Mouse (Mus musculus): ENCODE measurements around the gene Actr5. TPM values are rescaled to one million over a fixed set of nuclear protein-coding genes. Genes with fewer than 3 reads are reported as not detected.

The Actr5 gene
- polyA plus RNA-seq, 1 experiment from 2014 or later = 13.3 TPM

DNA sequence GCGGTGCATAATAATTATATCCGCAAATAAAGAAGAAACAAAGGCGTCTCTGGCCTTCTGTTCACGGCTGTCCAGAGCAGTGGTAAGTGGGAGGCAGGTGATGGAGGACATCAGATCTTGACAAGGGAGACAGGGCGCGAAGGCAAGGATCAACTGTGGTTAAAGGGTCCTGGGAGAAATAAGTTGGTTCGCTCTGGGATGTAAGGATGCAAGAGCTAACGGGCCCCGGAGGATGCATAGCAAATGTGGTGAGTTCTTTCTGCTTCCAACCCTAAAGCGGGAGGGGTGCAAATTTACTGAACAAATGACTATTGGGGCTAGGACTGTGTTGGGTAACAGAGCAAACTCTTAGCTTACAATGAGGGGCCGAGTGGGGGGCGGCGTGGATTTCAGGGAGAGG lies 9.0 kb upstream of the Actr5 start:
- H3K4me2 ChIP-seq = no peak overlapping the region
- peaks cover 100% of the 10 kb centered on the region for H3K27me3 ChIP-seq (replicated peaks)
- H3K9me3 ChIP-seq (replicated peaks) = no peaks in the 10 kb centered on the region
- H3K36me3 ChIP-seq = no peaks in the 10 kb centered on the region
- no peak overlapping the region for H3K27ac ChIP-seq
- H3K4me1 ChIP-seq = peaks cover 18% of the 10 kb centered on the region
- H3K4me3 ChIP-seq = no peak overlapping the region
- ATAC-seq = no peak
- no peak overlapping the region for H3K9ac ChIP-seq
- WGBS (ENCODE audit: insufficient replicate concordance) = 8% methylated on average over 13 of the region's 13 CpGs

DNA sequence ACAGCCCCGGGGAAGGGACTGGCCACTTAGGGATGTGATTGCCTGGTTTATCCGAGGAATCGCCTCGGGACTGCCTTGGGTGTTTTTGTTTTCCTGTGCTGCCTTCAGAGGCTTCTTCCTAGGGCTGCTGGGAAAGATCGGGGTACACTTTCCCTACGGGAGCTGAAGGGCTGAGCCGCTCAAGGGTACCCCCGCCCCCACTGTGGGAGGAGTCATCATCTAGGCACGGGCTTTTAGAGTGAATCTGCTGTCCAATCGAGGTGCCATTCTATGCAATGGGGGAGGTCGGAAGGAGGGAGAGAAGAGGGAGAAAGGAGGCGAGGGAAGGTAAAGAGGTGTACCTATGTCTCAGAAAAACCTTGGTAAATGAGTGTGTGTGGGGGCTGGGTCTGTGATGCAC lies 8.4 kb upstream of the Actr5 start:
- H3K9ac ChIP-seq = no peak overlapping the region
- H3K4me3 ChIP-seq = no peak overlapping the region
- WGBS (ENCODE audit: insufficient replicate concordance) = 3% methylated on average over 12 of the region's 12 CpGs
- no peaks in the 10 kb centered on the region for H3K9me3 ChIP-seq (replicated peaks)
- H3K27me3 ChIP-seq (replicated peaks) = peaks cover 100% of the 10 kb centered on the region
- no peaks in the 10 kb centered on the region for H3K36me3 ChIP-seq
- no peak overlapping the region for H3K4me2 ChIP-seq
- no peak for ATAC-seq
- no peak overlapping the region for H3K27ac ChIP-seq
- peaks cover 12% of the 10 kb centered on the region; the same call in 1 of the 2 replicates for H3K4me1 ChIP-seq

DNA sequence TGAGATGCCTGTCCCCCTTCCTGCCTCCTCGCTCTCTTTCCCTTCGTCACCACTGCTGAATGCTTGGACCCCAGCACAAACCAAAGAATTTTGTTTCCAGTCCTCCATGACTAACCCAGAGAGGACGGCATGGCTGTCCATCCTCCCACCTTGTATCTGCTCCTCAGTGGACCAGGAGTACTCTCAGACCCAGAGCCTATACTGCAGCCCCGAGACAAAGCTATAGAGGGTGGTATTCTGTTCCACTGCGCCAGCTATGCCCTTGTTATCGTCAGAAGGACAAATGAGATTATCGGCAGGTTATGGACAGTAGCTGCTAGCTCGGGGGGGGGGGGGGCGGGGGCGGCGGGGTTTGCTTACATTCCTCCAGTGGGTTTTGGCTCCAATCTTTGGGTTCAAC lies 7.9 kb upstream of the Actr5 start:
- H3K4me1 ChIP-seq = peaks cover 12% of the 10 kb centered on the region; the same call in 1 of the 2 replicates
- H3K27me3 ChIP-seq (replicated peaks) = peaks cover 100% of the 10 kb centered on the region
- no peak overlapping the region for H3K9ac ChIP-seq
- no peaks in the 10 kb centered on the region for H3K36me3 ChIP-seq
- no peaks in the 10 kb centered on the region for H3K9me3 ChIP-seq (replicated peaks)
- no peak overlapping the region for H3K4me2 ChIP-seq
- H3K4me3 ChIP-seq = no peak overlapping the region
- WGBS (ENCODE audit: insufficient replicate concordance) = 8% methylated on average over 11 of the region's 11 CpGs
- H3K27ac ChIP-seq = no peak overlapping the region
- ATAC-seq = no peak

DNA sequence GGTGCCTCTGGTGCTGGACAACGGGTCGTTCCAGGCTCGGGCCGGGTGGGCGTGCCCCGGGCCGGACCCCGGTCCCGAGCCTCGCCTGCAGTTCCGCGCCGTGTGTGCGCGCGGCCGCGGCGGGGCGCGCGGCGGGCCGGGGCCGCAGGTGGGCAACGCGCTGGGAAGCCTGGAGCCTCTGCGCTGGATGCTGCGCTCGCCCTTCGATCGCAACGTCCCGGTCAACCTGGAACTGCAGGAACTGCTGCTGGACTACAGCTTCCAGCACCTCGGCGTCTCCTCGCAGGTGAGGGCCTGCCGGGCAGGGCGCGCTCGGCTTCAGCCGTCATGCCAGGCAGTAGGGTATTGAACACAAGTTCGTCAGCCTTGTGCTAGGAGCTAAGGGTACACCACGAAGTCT lies 543 bp downstream of the Actr5 start:
- Histone ChIP-seq H3K4me1 (peaks cover 35% of the 10 kb centered on the region), H3K9me3 (replicated peaks) (no peaks in the 10 kb centered on the region), H3K4me2 (peak overlapping the region; percentile 77), H3K36me3 (peaks cover 38% of the 10 kb centered on the region), H3K27me3 (replicated peaks) (peaks cover 20% of the 10 kb centered on the region), H3K9ac (peak overlapping the region; percentile 85), H3K27ac (peak overlapping the region; percentile 79), H3K4me3 (peak overlapping the region; percentile 96)
- peak; percentile 65 for ATAC-seq
- WGBS (ENCODE audit: insufficient replicate concordance) = under 1% methylated on average over 44 of the region's 44 CpGs

DNA sequence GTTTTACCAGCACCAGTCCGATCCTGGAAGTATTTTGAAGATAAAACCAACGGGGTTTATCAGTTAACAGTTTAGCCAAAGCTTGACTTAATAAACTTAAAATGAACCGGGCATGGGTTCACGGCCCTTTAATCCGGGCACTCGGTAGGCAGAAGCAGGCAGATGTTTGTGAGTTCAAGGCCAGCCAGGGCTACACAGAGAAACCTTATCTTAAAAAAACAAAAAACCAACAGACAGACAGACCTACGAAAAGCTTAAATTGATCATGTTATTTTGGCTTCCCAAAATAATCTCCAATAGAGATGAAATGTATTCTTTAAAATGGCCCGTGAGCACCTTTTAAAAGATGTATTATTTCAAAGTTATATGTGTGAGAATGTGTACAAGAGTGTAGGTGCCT lies 1.0 kb downstream of the Actr5 start:
- peak overlapping the region; percentile 77 for H3K4me2 ChIP-seq
- 18% methylated on average over 8 of the region's 8 CpGs for whole genome bisulfite sequencing (ENCODE audit: insufficient replicate concordance)

DNA sequence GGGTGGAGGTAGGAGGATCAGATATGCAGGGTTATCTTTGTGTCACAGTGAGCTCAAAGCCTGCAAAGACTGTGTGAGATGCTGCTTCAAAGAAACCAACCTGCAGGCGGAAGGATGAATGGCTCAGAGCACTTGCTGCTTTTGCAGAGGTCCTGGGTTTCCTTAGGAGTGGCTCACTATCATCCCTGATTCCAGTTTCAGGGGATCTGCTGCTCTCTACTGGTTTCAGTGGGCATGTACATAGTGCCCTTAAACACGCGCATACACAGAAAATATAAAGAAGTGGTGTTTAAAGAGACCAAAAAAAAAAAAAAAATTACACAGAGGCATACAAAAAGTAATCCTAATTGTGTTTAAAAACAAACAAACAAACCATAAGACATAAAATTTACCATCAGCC lies 4.2 kb downstream of the Actr5 start:
- H3K27me3 ChIP-seq (replicated peaks) = no peaks in the 10 kb centered on the region
- no peak overlapping the region for H3K4me3 ChIP-seq
- H3K9ac ChIP-seq = no peak overlapping the region
- H3K27ac ChIP-seq = no peak overlapping the region
- no peak overlapping the region for H3K4me2 ChIP-seq
- peaks cover 35% of the 10 kb centered on the region for H3K4me1 ChIP-seq
- H3K36me3 ChIP-seq = peaks cover 74% of the 10 kb centered on the region
- 82% methylated on average over 3 of the region's 3 CpGs for WGBS (ENCODE audit: insufficient replicate concordance)
- H3K9me3 ChIP-seq (replicated peaks) = no peaks in the 10 kb centered on the region
- ATAC-seq = no peak

More for the DNA sequence above, 1.0 kb downstream of the Actr5 start:
- Histone ChIP-seq H3K27ac (no peak overlapping the region), H3K4me3 (peak overlapping the region; percentile 96), H3K36me3 (peaks cover 43% of the 10 kb centered on the region), H3K9ac (peak overlapping the region; percentile 85), H3K27me3 (replicated peaks) (peaks cover 15% of the 10 kb centered on the region), H3K9me3 (replicated peaks) (no peaks in the 10 kb centered on the region), H3K4me1 (peaks cover 35% of the 10 kb centered on the region)
- no peak for ATAC-seq

DNA sequence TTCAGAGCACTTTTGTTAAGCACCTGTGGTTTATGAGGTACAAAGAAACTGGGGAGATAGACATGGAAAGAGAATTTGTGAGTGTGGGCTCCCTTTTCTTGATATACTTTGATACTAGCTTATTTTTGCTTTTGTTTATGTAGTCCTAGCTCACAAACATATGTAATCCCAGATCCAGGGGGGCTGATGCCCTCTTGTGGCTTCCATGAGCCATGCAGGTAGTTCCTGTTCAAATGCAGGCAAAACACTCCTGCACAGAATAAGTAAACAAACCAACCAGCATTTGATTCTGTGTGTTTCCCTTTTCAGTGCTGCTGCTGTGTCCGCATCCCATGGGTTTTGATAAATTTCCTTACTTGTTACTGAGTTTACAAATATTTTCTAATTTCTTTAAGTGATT lies 4.7 kb downstream of the Actr5 start:
- Histone ChIP-seq H3K9me3 (replicated peaks) (no peaks in the 10 kb centered on the region), H3K27me3 (replicated peaks) (no peaks in the 10 kb centered on the region), H3K4me2 (no peak overlapping the region), H3K4me1 (peaks cover 30% of the 10 kb centered on the region), H3K36me3 (peaks cover 77% of the 10 kb centered on the region), H3K9ac (no peak overlapping the region), H3K27ac (no peak overlapping the region), H3K4me3 (no peak overlapping the region)
- WGBS (ENCODE audit: insufficient replicate concordance) = 71% methylated on average over 1 of the region's 1 CpGs
- ATAC-seq = no peak

DNA sequence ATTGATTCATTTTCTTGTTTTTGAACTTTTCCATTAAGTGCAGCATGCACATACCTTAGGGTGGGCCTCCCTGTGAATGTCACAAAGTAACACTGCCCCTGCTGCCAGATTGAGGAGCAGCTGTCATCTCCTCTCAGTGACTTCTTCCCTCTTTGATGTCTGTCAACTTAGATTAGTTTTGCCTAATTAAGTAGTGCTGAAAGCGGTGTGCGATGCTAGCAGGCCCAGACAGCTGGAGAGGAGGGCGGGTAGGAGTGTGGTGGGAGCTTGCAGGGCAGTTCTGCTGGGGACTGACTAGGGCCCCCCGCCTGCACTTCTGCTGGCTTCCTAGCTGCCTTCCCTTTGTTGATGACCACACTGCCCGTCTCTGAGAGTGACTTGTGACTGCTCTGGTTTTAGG lies 7.2 kb downstream of the Actr5 start:
- no peak for ATAC-seq
- no peak overlapping the region for H3K9ac ChIP-seq
- no peak overlapping the region for H3K4me3 ChIP-seq
- H3K9me3 ChIP-seq (replicated peaks) = no peaks in the 10 kb centered on the region
- WGBS (ENCODE audit: insufficient replicate concordance) = 86% methylated on average over 5 of the region's 5 CpGs
- peaks cover 12% of the 10 kb centered on the region for H3K4me1 ChIP-seq
- H3K4me2 ChIP-seq = no peak overlapping the region
- H3K36me3 ChIP-seq = peaks cover 95% of the 10 kb centered on the region
- H3K27me3 ChIP-seq (replicated peaks) = no peaks in the 10 kb centered on the region
- H3K27ac ChIP-seq = no peak overlapping the region

DNA sequence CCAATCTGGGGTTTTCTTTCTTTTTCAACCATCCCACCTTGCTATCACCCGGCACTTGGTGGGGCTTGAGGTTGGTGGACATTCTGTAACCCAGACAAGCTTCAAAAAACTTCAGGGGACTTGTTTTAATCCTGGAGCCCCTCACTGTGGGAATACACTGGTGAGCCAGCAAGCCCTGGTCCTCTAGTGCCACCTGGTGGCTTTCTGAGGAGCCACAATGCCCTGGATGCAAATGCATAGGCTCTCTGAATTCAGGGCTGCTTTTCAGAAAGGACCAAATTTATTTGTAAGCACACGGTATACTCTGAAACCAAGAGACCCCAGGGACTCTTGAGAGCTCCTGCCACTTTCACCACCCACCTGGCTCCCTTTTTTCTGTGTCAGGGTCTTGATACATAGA lies 17.2 kb downstream of the Actr5 start:
- Histone ChIP-seq H3K27me3 (replicated peaks) (no peaks in the 10 kb centered on the region), H3K36me3 (peaks cover 44% of the 10 kb centered on the region), H3K27ac (no peak overlapping the region), H3K4me2 (no peak overlapping the region), H3K9me3 (replicated peaks) (0 out of 2 replicates have a peak, but pooled peaks cover 5% of the 10 kb centered on the region), H3K4me1 (no peaks in the 10 kb centered on the region), H3K9ac (no peak overlapping the region), H3K4me3 (no peak overlapping the region)
- WGBS (ENCODE audit: insufficient replicate concordance) = 14% methylated on average over 2 of the region's 2 CpGs
- no peak for ATAC-seq

DNA sequence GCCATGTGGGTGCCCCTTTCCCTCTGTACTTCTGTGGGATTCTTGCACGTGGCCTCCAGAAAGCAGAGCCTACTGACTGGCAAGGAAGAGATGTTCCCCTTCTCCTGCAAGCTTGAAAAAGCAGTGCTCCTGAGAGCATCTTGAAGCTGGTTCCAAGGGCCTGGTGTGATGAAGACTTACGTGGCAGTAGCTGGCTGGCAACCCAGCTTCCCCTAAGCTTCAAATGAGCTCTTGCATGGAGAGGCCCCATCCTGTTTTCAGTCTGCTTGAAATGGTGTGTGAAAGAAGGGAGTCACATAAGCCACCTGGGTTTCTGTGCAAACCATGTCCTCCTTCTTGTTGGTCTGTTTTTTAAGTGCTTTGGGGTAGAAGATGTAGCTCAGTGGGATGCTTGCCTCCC lies 17.9 kb downstream of the Actr5 start:
- ATAC-seq = no peak
- no peak overlapping the region for H3K27ac ChIP-seq
- H3K9ac ChIP-seq = no peak overlapping the region
- peaks cover 37% of the 10 kb centered on the region for H3K36me3 ChIP-seq
- 87% methylated on average over 2 of the region's 2 CpGs for WGBS (ENCODE audit: insufficient replicate concordance)
- H3K9me3 ChIP-seq (replicated peaks) = 0 out of 2 replicates have a peak, but pooled peaks cover 5% of the 10 kb centered on the region
- no peak overlapping the region for H3K4me3 ChIP-seq
- no peak overlapping the region for H3K4me2 ChIP-seq
- H3K27me3 ChIP-seq (replicated peaks) = no peaks in the 10 kb centered on the region
- no peaks in the 10 kb centered on the region for H3K4me1 ChIP-seq

DNA sequence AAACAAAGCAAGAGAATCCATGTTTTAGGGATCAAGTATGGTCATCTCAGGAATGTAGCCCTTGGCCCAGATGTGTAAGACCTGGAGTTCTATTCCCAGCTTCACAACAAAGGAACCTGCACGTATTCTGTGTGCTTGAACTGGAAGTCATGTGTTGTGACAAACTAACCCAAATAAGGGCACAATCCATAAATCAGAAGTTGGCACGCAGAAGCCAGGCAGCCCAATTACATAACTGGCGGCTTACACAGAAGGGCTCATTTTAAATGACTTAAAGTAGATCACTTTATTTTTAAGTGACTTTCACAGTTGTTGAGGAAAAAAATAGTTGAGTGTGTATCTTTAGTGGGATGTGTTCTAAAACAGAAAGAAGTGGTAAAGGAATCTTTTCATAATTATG lies 19.1 kb downstream of the Actr5 start:
- no peak for ATAC-seq
- peaks cover 25% of the 10 kb centered on the region for H3K36me3 ChIP-seq
- 0 out of 2 replicates have a peak, but pooled peaks cover 5% of the 10 kb centered on the region for H3K9me3 ChIP-seq (replicated peaks)
- no peaks in the 10 kb centered on the region for H3K4me1 ChIP-seq
- no peaks in the 10 kb centered on the region for H3K27me3 ChIP-seq (replicated peaks)
- 75% methylated on average over 3 of the region's 3 CpGs for WGBS (ENCODE audit: insufficient replicate concordance)
- no peak overlapping the region for H3K9ac ChIP-seq
- no peak overlapping the region for H3K4me3 ChIP-seq
- H3K27ac ChIP-seq = no peak overlapping the region
- H3K4me2 ChIP-seq = no peak overlapping the region

DNA sequence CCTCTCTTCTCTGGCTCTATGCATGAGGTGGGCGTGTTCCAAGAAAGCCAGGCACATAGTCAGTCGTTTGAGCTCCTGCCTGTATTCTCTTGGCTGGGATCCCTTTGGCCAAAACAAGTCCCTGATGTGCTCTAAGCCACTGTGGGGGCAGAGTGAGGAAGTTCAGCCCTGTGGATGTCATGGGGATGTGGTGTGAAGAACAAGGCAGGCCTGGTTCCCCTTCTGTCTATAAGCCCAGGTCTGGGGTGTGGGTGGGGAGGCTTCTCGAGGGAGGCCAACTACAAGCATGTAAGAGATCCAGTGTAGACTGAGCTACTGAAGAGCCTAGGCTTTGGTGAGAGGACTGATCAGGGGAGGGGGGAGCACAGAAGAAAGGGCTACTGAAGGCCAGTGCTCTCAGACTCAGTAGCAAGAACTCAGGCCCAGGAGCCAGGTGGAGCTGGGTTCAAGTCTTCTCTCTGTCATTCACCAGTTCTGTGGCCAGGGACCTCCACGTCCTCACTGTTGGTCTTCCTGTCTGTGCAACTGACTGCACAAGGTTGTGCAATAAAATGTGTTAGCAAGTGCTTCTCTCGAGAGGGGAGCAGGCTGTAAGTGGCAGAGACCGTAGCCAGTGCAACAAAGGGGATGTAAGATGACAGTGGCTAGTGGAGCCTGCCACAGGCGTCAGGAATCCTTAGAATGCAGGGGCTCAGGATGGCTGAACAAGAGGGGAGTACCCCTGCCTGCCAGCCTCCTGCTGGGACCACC lies 26.6 kb downstream of the Actr5 start:
- Histone ChIP-seq H3K4me2 (no peak overlapping the region), H3K36me3 (no peaks in the 10 kb centered on the region), H3K9ac (no peak overlapping the region), H3K27ac (no peak overlapping the region), H3K9me3 (replicated peaks) (0 out of 2 replicates have a peak, but pooled peaks cover under 1% of the 10 kb centered on the region), H3K4me3 (no peak overlapping the region), H3K4me1 (no peaks in the 10 kb centered on the region), H3K27me3 (replicated peaks) (no peaks in the 10 kb centered on the region)
- ATAC-seq = 0 out of 2 replicates have a peak, but pooled peaks have one; percentile 44
- WGBS (ENCODE audit: insufficient replicate concordance) = 41% methylated on average over 7 of the region's 7 CpGs

Data from liver, embryonic 12.5 days (tissue).